Mouse (Mus musculus) MEL (cell line): ENCODE results near the gene Ube2cbp. TPM values are rescaled to one million over a fixed set of nuclear protein-coding genes. Genes with fewer than 3 reads are reported as not detected.

Source experiments
- DNase-seq: peaks from one replicate; pipeline ENCODE4 v3.0.0; 2011; ENCODE audit warnings: low read depth, low spot score
- H3K27ac ChIP-seq: 2 replicates; pipeline ENCODE4 v1.5.1; 2012; ENCODE audit warnings: low read depth, mild to moderate bottlenecking, control low read depth, low read length, moderate library complexity; ENCODE audit not compliant: control insufficient read depth
- H3K27me3 ChIP-seq, 2 experiments: fragments of 150-350 bp in 1 of 2; sonication (generic) in 1 of 2; 2 replicates each; pipeline ENCODE4 v1.6.1; 2012; ENCODE audit warnings: low read length in 2 of 2, mild to moderate bottlenecking in 2 of 2, improper control_type of control experiment in 1 of 2, moderate library complexity in 1 of 2; ENCODE audit not compliant: insufficient read depth in 2 of 2, control insufficient read depth in 1 of 2
- H3K36me3 ChIP-seq, 2 experiments: 2 replicates each; pipeline ENCODE4 v1.6.1; 2012 to 2014; ENCODE audit warnings: low read length in 2 of 2, improper control_type of control experiment in 1 of 2, inconsistent platforms in 1 of 2, mild to moderate bottlenecking in 1 of 2; ENCODE audit not compliant: insufficient read depth in 2 of 2, control insufficient read depth in 1 of 2
- H3K4me1 ChIP-seq, 2 experiments: fragments of 150-350 bp in 1 of 2; sonication (generic) in 1 of 2; 2 replicates each; pipeline ENCODE4 v1.6.1; 2012; ENCODE audit warnings: low read length in 2 of 2, improper control_type of control experiment in 1 of 2, mild to moderate bottlenecking in 1 of 2; ENCODE audit not compliant: insufficient read depth in 2 of 2, control insufficient read depth in 1 of 2
- H3K4me3 ChIP-seq, 2 experiments: fragments of 150-350 bp in 1 of 2; sonication (generic) in 1 of 2; 2 replicates each; pipeline ENCODE4 v1.5.1; 2012; ENCODE audit warnings: low read depth in 2 of 2, low read length in 2 of 2, mild to moderate bottlenecking in 2 of 2, moderate library complexity in 2 of 2, control low read depth in 1 of 2, improper control_type of control experiment in 1 of 2; ENCODE audit not compliant: control insufficient read depth in 1 of 2, insufficient read depth in 1 of 2
- H3K79me2 ChIP-seq: 2 replicates; pipeline ENCODE4 v1.6.1; 2012; ENCODE audit warnings: mild to moderate bottlenecking, low read length, moderate library complexity; ENCODE audit not compliant: control insufficient read depth, poor library complexity, insufficient read depth
- H3K9ac ChIP-seq: 2 replicates; pipeline ENCODE4 v1.6.1; 2012; ENCODE audit warnings: low read depth, mild to moderate bottlenecking, control low read depth, low read length, moderate library complexity; ENCODE audit not compliant: control insufficient read depth, poor library complexity, severe bottlenecking
- H3K9me3 ChIP-seq: fragments of 150-350 bp; sonication (generic); replicated peaks from 2 replicates; pipeline ENCODE4 v1.6.1; 2012; ENCODE audit warnings: mild to moderate bottlenecking, low read length, improper control_type of control experiment, moderate library complexity; ENCODE audit not compliant: insufficient read depth
- BHLHE40 ChIP-seq: IDR thresholded peaks from 2 replicates; pipeline ENCODE4 v1.6.1; 2012; ENCODE audit warnings: low read depth, mild to moderate bottlenecking, inconsistent platforms, low read length, improper control_type of control experiment, borderline replicate concordance
- CHD1 ChIP-seq: IDR thresholded peaks from 2 replicates; pipeline ENCODE4 v1.6.1; 2012; ENCODE audit warnings: low read depth, mild to moderate bottlenecking, inconsistent platforms, low read length, improper control_type of control experiment
- ELF1 ChIP-seq: IDR thresholded peaks from 2 replicates; pipeline ENCODE4 v1.6.1; 2014; ENCODE audit warnings: low read depth, mild to moderate bottlenecking, inconsistent platforms, low read length, improper control_type of control experiment, moderate library complexity
- EP300 ChIP-seq, 2 experiments: IDR thresholded peaks; 2 replicates each; pipeline ENCODE4 v1.6.1; 2011; ENCODE audit warnings: improper control_type of control experiment in 2 of 2, low read length in 2 of 2, low read depth in 1 of 2, mild to moderate bottlenecking in 1 of 2
- GABPA ChIP-seq: IDR thresholded peaks from 2 replicates; pipeline ENCODE4 v1.6.1; 2012; ENCODE audit warnings: low read depth, mild to moderate bottlenecking, inconsistent platforms, low read length, improper control_type of control experiment, moderate library complexity
- GATA1 ChIP-seq: IDR thresholded peaks from 2 replicates; pipeline ENCODE4 v1.6.1; 2011; ENCODE audit warnings: low read depth, low read length, improper control_type of control experiment
- HCFC1 ChIP-seq: IDR thresholded peaks from 2 replicates; pipeline ENCODE4 v1.6.1; 2012; ENCODE audit warnings: low read depth, mild to moderate bottlenecking, inconsistent platforms, low read length, improper control_type of control experiment, moderate library complexity
- JUND ChIP-seq: IDR thresholded peaks from 2 replicates; pipeline ENCODE4 v1.6.1; 2011; ENCODE audit warnings: low read depth, mild to moderate bottlenecking, improper control_type of control experiment, low read length
- KAT2A ChIP-seq: conservative IDR thresholded peaks from 2 replicates; pipeline ENCODE4 v1.6.1; 2012; ENCODE audit warnings: low read depth, low read length, improper control_type of control experiment, inconsistent platforms
- MAFK ChIP-seq: IDR thresholded peaks from 2 replicates; pipeline ENCODE4 v1.6.1; 2011; ENCODE audit warnings: low read depth, mild to moderate bottlenecking, low read length, improper control_type of control experiment, borderline replicate concordance
- MAX ChIP-seq: IDR thresholded peaks from 2 replicates; pipeline ENCODE4 v1.6.1; 2011; ENCODE audit warnings: low read length, improper control_type of control experiment
- MAZ ChIP-seq: IDR thresholded peaks from 2 replicates; pipeline ENCODE4 v1.6.1; 2012; ENCODE audit warnings: low read depth, mild to moderate bottlenecking, inconsistent platforms, low read length, improper control_type of control experiment
- MXI1 ChIP-seq: IDR thresholded peaks from 2 replicates; pipeline ENCODE4 v1.6.1; 2011; ENCODE audit warnings: mild to moderate bottlenecking, low read depth, low read length, improper control_type of control experiment
- POLR2AphosphoS5 ChIP-seq: IDR thresholded peaks from 2 replicates; pipeline ENCODE4 v1.6.1; 2012; ENCODE audit warnings: low read depth, borderline replicate concordance, mild to moderate bottlenecking, inconsistent platforms, low read length, moderate library complexity, mixed read lengths
- RAD21 ChIP-seq: IDR thresholded peaks from 2 replicates; pipeline ENCODE4 v1.6.1; 2011; ENCODE audit warnings: mild to moderate bottlenecking, low read depth, low read length, improper control_type of control experiment
- SMC3 ChIP-seq: IDR thresholded peaks from 2 replicates; pipeline ENCODE4 v1.6.1; 2011; ENCODE audit warnings: low read depth, low read length, improper control_type of control experiment
- TAL1 ChIP-seq: IDR thresholded peaks from 2 replicates; pipeline ENCODE4 v1.6.1; 2012; ENCODE audit warnings: mild to moderate bottlenecking, inconsistent platforms, low read length, moderate library complexity, mixed read lengths
- TCF12 ChIP-seq: IDR thresholded peaks from 2 replicates; pipeline ENCODE4 v1.6.1; 2014; ENCODE audit warnings: low read depth, mild to moderate bottlenecking, inconsistent platforms, low read length, improper control_type of control experiment, moderate library complexity
- UBTF ChIP-seq: IDR thresholded peaks from 2 replicates; pipeline ENCODE4 v1.6.1; 2012; ENCODE audit warnings: low read depth, mild to moderate bottlenecking, inconsistent platforms, low read length, improper control_type of control experiment, moderate library complexity, borderline replicate concordance; ENCODE audit not compliant: insufficient read depth
- USF1 ChIP-seq: IDR thresholded peaks from 2 replicates; pipeline ENCODE4 v1.6.1; 2014; ENCODE audit warnings: low read depth, mild to moderate bottlenecking, inconsistent platforms, low read length, improper control_type of control experiment, moderate library complexity
- USF2 ChIP-seq, 2 experiments: IDR thresholded peaks; 2 replicates each; pipeline ENCODE4 v1.6.1; 2011 to 2012; ENCODE audit warnings: improper control_type of control experiment in 2 of 2, low read length in 2 of 2, borderline replicate concordance in 1 of 2, inconsistent platforms in 1 of 2, low read depth in 1 of 2, mild to moderate bottlenecking in 1 of 2; ENCODE audit not compliant: insufficient read depth in 1 of 2
- ZC3H11A ChIP-seq: IDR thresholded peaks from 2 replicates; pipeline ENCODE4 v1.6.1; 2012; ENCODE audit warnings: low read depth, mild to moderate bottlenecking, inconsistent platforms, low read length, improper control_type of control experiment
- ZMIZ1 ChIP-seq: IDR thresholded peaks from 2 replicates; pipeline ENCODE4 v1.6.1; 2012; ENCODE audit warnings: low read depth, mild to moderate bottlenecking, inconsistent platforms, low read length, improper control_type of control experiment, moderate library complexity
- ZNF384 ChIP-seq: IDR thresholded peaks from 2 replicates; pipeline ENCODE4 v1.6.1; 2012; ENCODE audit warnings: low read depth, mild to moderate bottlenecking, inconsistent platforms, low read length, improper control_type of control experiment
- polyA plus RNA-seq, 2 experiments: library from polyadenylated mRNA; stranded (reverse) in 1 of 2; unstranded in 1 of 2; fragments of >175 nt in 1 of 2; fragments of >200 nt in 1 of 2; gene quantifications; 2 replicates each; pipeline versions ENCODE4 v1.2.1 to v1.2.4; 2012; ENCODE audit warnings: low replicate concordance in 2 of 2, low read depth in 1 of 2; ENCODE audit not compliant: insufficient read length in 2 of 2, insufficient read depth in 1 of 2, missing spikeins in 1 of 2
- total RNA-seq: library from RNA; depleted of rRNA; stranded (reverse); fragments of 300-350 nt; gene quantifications from 2 replicates; pipeline ENCODE4 v1.2.3, GENCODE M21; 2012

The Ube2cbp gene
- total and polyA plus RNA-seq, 3 experiments = 6.4 to 7.2 TPM; not detected in 1

DNA sequence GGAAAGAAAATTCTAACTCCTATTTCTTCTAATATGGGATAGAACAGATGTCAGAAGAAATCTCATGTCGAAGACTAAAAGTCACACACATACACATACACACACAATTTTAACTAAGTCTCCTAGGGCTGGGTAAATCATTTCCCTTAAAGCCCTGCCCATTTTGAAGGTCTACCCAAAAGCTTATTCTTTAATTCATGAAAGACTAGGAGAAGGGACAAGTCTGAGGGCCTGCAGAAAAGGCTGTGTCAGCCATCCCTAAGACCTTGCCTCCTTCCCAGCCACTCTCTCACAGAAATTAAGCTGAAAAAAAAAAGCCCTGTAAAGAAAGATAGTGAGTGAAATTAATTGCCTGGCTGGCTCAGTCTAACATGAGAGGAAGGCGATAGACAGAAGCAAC lies 128.0 kb downstream of the Ube2cbp start:
- Histone ChIP-seq H3K27me3 (no peaks in the 10 kb centered on the region), H3K9me3 (no peaks in the 10 kb centered on the region), H3K4me3 (no peak overlapping the region), H3K27ac (no peak overlapping the region), H3K36me3 (no peaks in the 10 kb centered on the region), H3K4me1 (no peaks in the 10 kb centered on the region), H3K9ac (no peak overlapping the region), H3K79me2 (no peaks in the 10 kb centered on the region)
- TF ChIP-seq GATA1 = no peak
- no peak for TF ChIP-seq MAFK
- TF ChIP-seq MAZ = no peak
- TF ChIP-seq CHD1 = no peak
- no peak for TF ChIP-seq BHLHE40
- no peak for TF ChIP-seq TCF12
- TF ChIP-seq GABPA = no peak
- TF ChIP-seq JUND = no peak
- TF ChIP-seq ELF1 = no peak
- TF ChIP-seq USF2 (IDR thresholded peaks at IDR 0.05; ENCODE audit: borderline replicate concordance in 1 of 2, insufficient read depth in 1 of 2, low read depth in 1 of 2, low read length in 2 of 2) = no peak
- no peak for DNase-seq

DNA sequence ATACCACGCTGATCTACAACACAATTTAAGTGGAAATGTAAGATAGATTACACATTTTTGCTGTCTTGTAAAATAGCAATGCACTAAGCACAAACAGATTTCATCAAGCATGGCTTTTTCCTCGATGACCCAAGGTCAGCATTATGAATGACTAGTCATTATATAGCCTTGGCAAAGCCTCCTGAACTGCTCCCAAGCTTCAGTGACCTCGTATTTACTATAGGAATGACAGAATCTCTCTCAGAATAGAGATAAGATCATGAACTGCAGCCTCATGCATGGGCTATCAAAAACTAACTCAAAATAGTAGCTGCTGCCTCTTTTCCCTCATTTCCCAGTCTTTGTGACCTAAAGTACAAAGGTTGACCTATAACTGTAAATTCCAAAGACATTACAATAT lies 128.4 kb downstream of the Ube2cbp start:
- no peaks in the 10 kb centered on the region for H3K36me3 ChIP-seq
- no peak overlapping the region for H3K27ac ChIP-seq
- DNase-seq = no peak
- no peaks in the 10 kb centered on the region for H3K79me2 ChIP-seq
- H3K27me3 ChIP-seq = no peaks in the 10 kb centered on the region
- H3K4me3 ChIP-seq = no peak overlapping the region
- no peaks in the 10 kb centered on the region for H3K4me1 ChIP-seq
- TF ChIP-seq RAD21 (no peak), USF1 (no peak), ZNF384 (no peak), KAT2A (no peak), SMC3 (no peak), MAZ (no peak), POLR2AphosphoS5 (no peak), HCFC1 (no peak), USF2 (IDR thresholded peaks at IDR 0.05; ENCODE audit: borderline replicate concordance in 1 of 2, insufficient read depth in 1 of 2, low read depth in 1 of 2, low read length in 2 of 2) (no peak), UBTF (no peak), ZC3H11A (no peak), TAL1 (no peak), EP300 (IDR thresholded peaks at IDR 0.05; ENCODE audit: low read depth in 1 of 2, low read length in 2 of 2) (no peak), MXI1 (no peak), MAX (no peak), ZMIZ1 (no peak)
- TF ChIP-seq, all 39 proteins: peak for 0
- Histone ChIP-seq H3K9me3 (no peaks in the 10 kb centered on the region), H3K9ac (no peak overlapping the region)
